Mouse (Mus musculus): Measurements from ENCODE around the gene Pcgf5. TPM values are rescaled to one million over a fixed set of nuclear protein-coding genes. Genes with fewer than 3 reads are reported as not detected.

Pcgf5 gene
- polyA plus RNA-seq, 1 experiment = 11.0 TPM

- no peaks in the 10 kb centered on the region for H3K79me2 ChIP-seq (ENCODE audit: control insufficient read depth, insufficient read depth)
- H3K79me3 ChIP-seq (ENCODE audit: low read depth) = no peaks in the 10 kb centered on the region
- H3K27me3 ChIP-seq (ENCODE audit: control insufficient read depth, insufficient read depth, insufficient read length) = no peaks in the 10 kb centered on the region
- TF ChIP-seq MAX (IDR thresholded peaks at IDR 0.05) = no peak
- H3ac ChIP-seq (ENCODE audit: control insufficient read depth, insufficient read length, low read depth) = no peak overlapping the region
- no peak overlapping the region for H3K4me3 ChIP-seq (ENCODE audit: insufficient read depth, poor library complexity, severe bottlenecking)
- H3K36me3 ChIP-seq (ENCODE audit: control insufficient read depth, insufficient read depth) = no peaks in the 10 kb centered on the region
These were observed 19.4 kb upstream of the Pcgf5 start for GRCm38 (mm10) chr19:36328678-36329077.

GRCm38 (mm10) chr19:36347376-36347775, 733 bp upstream of the Pcgf5 start:
- TF ChIP-seq MYOG (IDR thresholded peaks at IDR 0.05; ENCODE audit: control insufficient read depth, extremely low read depth, insufficient read length) (no peak), MYOD1 (IDR thresholded peaks at IDR 0.05; ENCODE audit: control insufficient read depth, insufficient read length, low read depth) (no peak), MAX (IDR thresholded peaks at IDR 0.05) (no peak), CEBPB (IDR thresholded peaks at IDR 0.05; ENCODE audit: low read depth) (no peak), FOSL1 (IDR thresholded peaks at IDR 0.05; ENCODE audit: insufficient read depth, low read length, poor library complexity, severe bottlenecking) (no peak), CTCF (IDR thresholded peaks at IDR 0.05; ENCODE audit: control insufficient read depth, insufficient read depth, insufficient read length) (no peak), USF1 (IDR thresholded peaks at IDR 0.05; ENCODE audit: low read depth) (no peak)
- Histone ChIP-seq H3ac (ENCODE audit: control insufficient read depth, insufficient read length, low read depth) (no peak overlapping the region), H3K36me3 (ENCODE audit: control insufficient read depth, insufficient read depth) (no peaks in the 10 kb centered on the region), H3K27me3 (ENCODE audit: control insufficient read depth, insufficient read depth, insufficient read length) (no peaks in the 10 kb centered on the region), H3K79me3 (ENCODE audit: low read depth) (peaks cover 18% of the 10 kb centered on the region), H3K4me3 (ENCODE audit: insufficient read depth, poor library complexity, severe bottlenecking) (peak overlapping the region; percentile 65), H3K79me2 (ENCODE audit: control insufficient read depth, insufficient read depth) (peaks cover 42% of the 10 kb centered on the region)

GRCm38 (mm10) chr19:36347831-36348160, 313 bp upstream of the Pcgf5 start:
- TF ChIP-seq MYOG (IDR thresholded peaks at IDR 0.05; ENCODE audit: control insufficient read depth, extremely low read depth, insufficient read length) = no peak
- TF ChIP-seq USF1 (IDR thresholded peaks at IDR 0.05; ENCODE audit: low read depth) = no peak
- no peak for TF ChIP-seq CTCF (IDR thresholded peaks at IDR 0.05; ENCODE audit: control insufficient read depth, insufficient read depth, insufficient read length)
- no peak for TF ChIP-seq MYOD1 (IDR thresholded peaks at IDR 0.05; ENCODE audit: control insufficient read depth, insufficient read length, low read depth)
- no peak for TF ChIP-seq MAX (IDR thresholded peaks at IDR 0.05)
- TF ChIP-seq CEBPB (IDR thresholded peaks at IDR 0.05; ENCODE audit: low read depth) = no peak
- no peak for TF ChIP-seq FOSL1 (IDR thresholded peaks at IDR 0.05; ENCODE audit: insufficient read depth, low read length, poor library complexity, severe bottlenecking)
- Histone ChIP-seq H3K27me3 (ENCODE audit: control insufficient read depth, insufficient read depth, insufficient read length) (no peaks in the 10 kb centered on the region), H3ac (ENCODE audit: control insufficient read depth, insufficient read length, low read depth) (peak overlapping the region; percentile 66), H3K4me3 (ENCODE audit: insufficient read depth, poor library complexity, severe bottlenecking) (peak overlapping the region; percentile 65), H3K79me3 (ENCODE audit: low read depth) (peaks cover 21% of the 10 kb centered on the region), H3K36me3 (ENCODE audit: control insufficient read depth, insufficient read depth) (no peaks in the 10 kb centered on the region), H3K79me2 (ENCODE audit: control insufficient read depth, insufficient read depth) (peaks cover 47% of the 10 kb centered on the region)

GRCm38 (mm10) chr19:36348801-36349486, 835 bp downstream of the Pcgf5 start:
- Histone ChIP-seq H3K27me3 (ENCODE audit: control insufficient read depth, insufficient read depth, insufficient read length) (no peaks in the 10 kb centered on the region), H3K79me2 (ENCODE audit: control insufficient read depth, insufficient read depth) (peaks cover 58% of the 10 kb centered on the region), H3K36me3 (ENCODE audit: control insufficient read depth, insufficient read depth) (no peaks in the 10 kb centered on the region), H3K79me3 (ENCODE audit: low read depth) (peaks cover 31% of the 10 kb centered on the region), H3ac (ENCODE audit: control insufficient read depth, insufficient read length, low read depth) (peak overlapping the region; percentile 89), H3K4me3 (ENCODE audit: insufficient read depth, poor library complexity, severe bottlenecking) (peak overlapping the region; percentile 65)
- TF ChIP-seq CEBPB (IDR thresholded peaks at IDR 0.05; ENCODE audit: low read depth) (no peak), MAX (IDR thresholded peaks at IDR 0.05) (peak; percentile 37), MYOG (IDR thresholded peaks at IDR 0.05; ENCODE audit: control insufficient read depth, extremely low read depth, insufficient read length) (no peak)

GRCm38 (mm10) chr19:36349487-36349955, 1.4 kb downstream of the Pcgf5 start:
- TF ChIP-seq CEBPB (IDR thresholded peaks at IDR 0.05; ENCODE audit: low read depth) (no peak), MAX (IDR thresholded peaks at IDR 0.05) (no peak), MYOD1 (IDR thresholded peaks at IDR 0.05; ENCODE audit: control insufficient read depth, insufficient read length, low read depth) (no peak), USF1 (IDR thresholded peaks at IDR 0.05; ENCODE audit: low read depth) (no peak), FOSL1 (IDR thresholded peaks at IDR 0.05; ENCODE audit: insufficient read depth, low read length, poor library complexity, severe bottlenecking) (no peak), CTCF (IDR thresholded peaks at IDR 0.05; ENCODE audit: control insufficient read depth, insufficient read depth, insufficient read length) (no peak), MYOG (IDR thresholded peaks at IDR 0.05; ENCODE audit: control insufficient read depth, extremely low read depth, insufficient read length) (no peak)
- peaks cover 63% of the 10 kb centered on the region for H3K79me2 ChIP-seq (ENCODE audit: control insufficient read depth, insufficient read depth)
- H3ac ChIP-seq (ENCODE audit: control insufficient read depth, insufficient read length, low read depth) = no peak overlapping the region
- H3K36me3 ChIP-seq (ENCODE audit: control insufficient read depth, insufficient read depth) = no peaks in the 10 kb centered on the region
- H3K79me3 ChIP-seq (ENCODE audit: low read depth) = peaks cover 33% of the 10 kb centered on the region
- H3K27me3 ChIP-seq (ENCODE audit: control insufficient read depth, insufficient read depth, insufficient read length) = no peaks in the 10 kb centered on the region
- H3K4me3 ChIP-seq (ENCODE audit: insufficient read depth, poor library complexity, severe bottlenecking) = peak overlapping the region; percentile 65

- H3K4me3 ChIP-seq (ENCODE audit: insufficient read depth, poor library complexity, severe bottlenecking) = no peak overlapping the region
- no peak overlapping the region for H3ac ChIP-seq (ENCODE audit: control insufficient read depth, insufficient read length, low read depth)
- no peak for TF ChIP-seq CEBPB (IDR thresholded peaks at IDR 0.05; ENCODE audit: low read depth)
- peaks cover 70% of the 10 kb centered on the region for H3K79me2 ChIP-seq (ENCODE audit: control insufficient read depth, insufficient read depth)
- no peaks in the 10 kb centered on the region for H3K36me3 ChIP-seq (ENCODE audit: control insufficient read depth, insufficient read depth)
- no peaks in the 10 kb centered on the region for H3K27me3 ChIP-seq (ENCODE audit: control insufficient read depth, insufficient read depth, insufficient read length)
- peaks cover 35% of the 10 kb centered on the region for H3K79me3 ChIP-seq (ENCODE audit: low read depth)
These were observed 2.1 kb downstream of the Pcgf5 start for GRCm38 (mm10) chr19:36350181-36350580.

All from C2C12 (cell line).